Mouse (Mus musculus) megakaryocyte, embryonic 14.5 days (primary cell): ENCODE measurements around the gene Aqp2.

Experiments used
- FLI1 ChIP-seq: IDR thresholded peaks from 2 replicates; pipeline ENCODE4 v1.6.1; 2012; ENCODE audit warnings: low read length, inconsistent platforms, mixed read lengths
- GATA1 ChIP-seq: IDR thresholded peaks from 3 replicates; pipeline ENCODE4 v1.6.1; 2012; ENCODE audit warnings: mixed read lengths, low read length, inconsistent platforms, borderline replicate concordance

- no peak for TF ChIP-seq GATA1
- TF ChIP-seq FLI1 = no peak
Observed at GRCm38 (mm10) chr15:99590429-99591084, 11.7 kb downstream of the Aqp2 start, which contains the start of gene Aqp5.
